Mouse (Mus musculus) R1 (cell line): ENCODE data around the gene Exoc3l2.

ENCODE experiments used
- DNase-seq: peaks from one replicate; pipeline ENCODE4 v3.0.0-alpha.2; 2018; ENCODE audit warnings: low read depth, low spot score

Gene Exoc3l2

DNA sequence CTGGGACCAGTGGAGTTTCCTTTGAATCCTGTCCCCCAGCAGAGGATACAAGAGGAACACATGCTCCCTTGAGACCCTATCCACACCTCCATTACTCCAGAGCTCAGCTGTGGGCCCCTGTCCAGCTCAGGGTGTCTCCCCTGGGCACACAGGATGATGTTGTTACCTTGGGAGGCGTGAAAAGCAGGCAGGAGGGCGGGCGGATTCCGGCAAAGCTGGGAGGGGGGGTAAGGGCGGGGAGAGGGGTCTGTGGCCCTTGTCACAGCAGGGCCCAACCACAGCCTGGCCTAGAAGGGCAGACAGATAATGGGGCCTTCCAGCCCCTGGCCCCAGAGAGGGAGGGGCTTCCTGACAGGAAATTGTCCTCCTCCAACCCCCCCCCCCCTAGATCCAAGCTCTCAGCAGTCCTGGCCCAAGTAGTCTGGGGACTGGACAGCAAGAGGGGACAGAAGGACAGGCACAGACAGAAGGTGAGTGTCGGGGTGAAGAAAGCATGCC is at the start of gene Exoc3l2:
Gene Exoc3l2 (plus strand): TSS at position 448 of the 498 bp plus-strand sequence.
- DNase-seq = no peak

DNA sequence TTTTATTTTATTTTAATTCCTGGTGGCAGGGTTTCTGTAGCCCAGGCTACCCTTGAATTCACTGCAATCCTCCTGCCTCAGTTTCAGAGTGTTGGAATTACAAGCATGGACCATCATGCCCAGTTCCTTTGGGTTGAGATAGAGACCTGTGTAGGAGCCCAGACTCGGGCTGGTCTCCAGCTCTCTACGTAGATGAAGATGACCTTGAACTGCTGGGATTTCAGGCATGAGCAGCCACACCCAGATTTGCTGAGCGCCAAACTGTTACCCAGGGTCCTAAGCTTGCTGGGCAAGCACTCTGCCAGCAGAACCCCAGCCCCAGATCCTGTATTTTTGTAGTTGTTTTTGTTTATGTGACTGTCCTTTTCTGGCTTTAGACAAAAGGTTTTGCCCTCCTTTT is 49.6 kb upstream of the Exoc3l2 start:
- no peak for DNase-seq

DNA sequence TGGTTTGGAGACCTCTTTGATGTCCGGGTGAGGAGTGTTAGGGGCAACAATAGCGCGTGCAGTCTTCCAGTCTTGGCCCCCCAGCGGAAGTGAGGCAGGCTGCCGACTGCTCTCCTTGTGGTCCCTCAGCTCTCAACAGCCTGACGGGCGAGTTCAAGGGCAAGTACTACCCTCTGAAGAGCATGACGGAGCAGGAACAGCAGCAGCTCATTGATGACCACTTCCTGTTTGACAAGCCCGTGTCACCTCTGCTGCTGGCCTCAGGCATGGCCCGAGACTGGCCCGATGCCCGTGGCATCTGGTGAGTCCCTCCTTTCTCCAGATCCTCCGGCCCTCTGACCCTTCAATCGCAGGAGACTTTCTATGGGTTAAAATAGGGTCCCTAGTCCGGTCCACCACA is 46.5 kb upstream of the Exoc3l2 start:
- no peak for DNase-seq

DNA sequence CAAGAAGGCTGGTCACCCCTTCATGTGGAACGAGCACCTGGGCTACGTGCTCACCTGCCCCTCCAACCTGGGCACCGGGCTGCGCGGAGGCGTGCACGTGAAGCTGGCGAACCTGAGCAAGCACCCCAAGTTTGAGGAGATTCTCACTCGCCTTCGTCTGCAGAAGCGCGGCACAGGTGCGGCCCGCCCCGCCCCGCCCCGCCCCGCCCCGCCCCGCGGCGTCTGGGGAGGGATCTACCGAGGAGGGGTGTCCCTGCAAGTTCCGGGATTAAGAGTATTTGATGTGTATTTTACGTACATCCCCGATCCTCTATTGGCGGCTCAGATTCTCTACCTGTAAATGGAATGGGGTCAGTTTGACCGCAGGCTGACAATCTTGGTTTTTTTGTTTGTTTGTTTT is 43.0 kb upstream of the Exoc3l2 start:
- DNase-seq = no peak

DNA sequence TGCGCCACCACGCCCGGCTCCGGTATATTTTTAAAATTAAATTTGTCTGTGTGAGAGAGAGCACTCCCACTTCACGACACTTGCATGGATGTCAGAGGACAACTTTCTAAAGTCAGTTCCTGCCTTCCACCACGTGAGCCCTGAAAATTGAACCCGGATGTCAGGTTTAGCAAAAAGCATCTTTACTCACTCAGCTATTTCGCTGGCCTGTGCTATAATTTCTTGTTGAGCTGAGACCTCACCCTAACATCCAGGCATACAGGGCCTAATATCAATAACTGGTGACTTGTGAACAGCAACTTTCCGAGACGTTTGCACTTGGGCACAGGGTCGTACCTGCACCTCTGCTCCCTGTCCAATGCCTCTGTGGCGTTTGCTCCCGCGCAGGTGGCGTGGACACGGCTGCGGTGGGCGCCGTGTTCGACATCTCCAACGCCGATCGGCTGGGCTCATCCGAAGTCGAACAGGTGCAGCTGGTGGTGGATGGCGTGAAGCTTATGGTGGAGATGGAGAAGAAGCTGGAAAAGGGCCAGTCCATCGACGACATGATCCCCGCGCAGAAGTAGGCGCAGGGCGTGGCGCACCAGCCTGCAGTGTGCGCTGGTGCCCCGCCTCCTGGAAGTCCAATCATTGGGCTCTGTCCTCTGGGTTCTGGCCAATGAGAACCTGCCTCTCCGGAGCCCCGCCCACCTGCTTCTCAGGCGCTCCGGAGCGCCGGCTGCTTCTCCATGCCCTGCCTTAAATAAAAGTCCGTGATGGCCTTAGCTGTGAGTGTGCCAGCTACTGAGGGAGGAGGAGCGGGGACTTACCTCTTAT is 42.1 kb upstream of the Exoc3l2 start:
- DNase-seq = peak; percentile 96

DNA sequence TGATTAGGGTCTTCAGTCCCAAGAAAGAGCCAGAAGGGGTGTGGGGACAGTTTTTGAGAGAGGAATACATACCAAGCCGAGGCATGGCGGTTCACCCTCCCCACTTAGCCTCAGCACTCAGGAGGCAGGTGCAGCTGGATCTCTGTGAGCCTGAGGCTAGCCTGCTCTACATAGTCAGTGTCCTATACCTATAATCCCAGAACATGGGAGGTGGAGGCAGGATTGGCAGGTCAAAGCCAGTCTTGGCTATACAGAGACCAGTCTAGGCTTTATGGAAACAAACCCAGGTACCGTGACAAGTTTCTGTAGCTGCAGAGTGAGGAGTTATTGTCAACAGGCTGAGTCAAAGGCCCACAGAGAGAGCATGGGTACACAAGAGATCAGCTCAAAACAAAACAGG is 40.0 kb upstream of the Exoc3l2 start:
- no peak for DNase-seq

DNA sequence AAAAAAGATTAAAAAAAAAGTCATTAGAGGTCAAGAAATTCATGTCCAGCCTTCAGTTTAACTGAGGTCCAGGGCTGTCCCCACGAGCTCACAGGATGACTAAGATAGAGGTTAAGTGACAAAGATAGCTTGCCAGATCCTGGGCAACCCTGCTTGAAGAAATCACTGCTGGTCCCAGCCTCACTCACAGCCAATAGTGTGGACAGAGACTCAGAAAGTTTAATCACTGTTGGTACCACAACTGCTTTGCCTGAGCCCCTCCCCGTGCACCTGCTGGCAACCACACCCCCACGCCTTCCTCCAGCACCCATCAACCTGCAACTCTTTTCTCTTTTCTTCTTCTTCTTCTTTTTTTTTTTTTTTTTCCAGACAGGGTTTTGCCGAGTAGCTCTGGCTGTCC is 39.1 kb upstream of the Exoc3l2 start:
- DNase-seq = no peak

DNA sequence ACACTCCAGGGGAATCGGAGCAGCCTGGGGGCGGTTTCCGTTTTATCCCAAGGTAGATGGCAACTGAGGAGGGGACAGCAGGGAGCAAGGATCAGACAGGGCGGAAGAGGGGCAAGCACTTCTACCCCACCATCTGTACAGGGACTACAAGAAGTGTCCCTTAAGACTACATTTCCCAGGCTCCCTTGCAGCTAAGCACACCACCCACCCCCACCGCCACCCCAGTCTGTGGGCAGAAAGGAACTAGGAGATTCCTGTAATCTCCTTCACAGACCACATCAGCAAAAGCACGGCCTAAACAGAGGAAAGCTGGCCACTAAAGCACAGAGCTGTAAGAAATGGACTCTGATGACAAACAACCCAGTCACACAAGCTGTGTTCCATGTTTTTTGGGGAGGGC is 36.8 kb upstream of the Exoc3l2 start:
- DNase-seq = peak; percentile 60

DNA sequence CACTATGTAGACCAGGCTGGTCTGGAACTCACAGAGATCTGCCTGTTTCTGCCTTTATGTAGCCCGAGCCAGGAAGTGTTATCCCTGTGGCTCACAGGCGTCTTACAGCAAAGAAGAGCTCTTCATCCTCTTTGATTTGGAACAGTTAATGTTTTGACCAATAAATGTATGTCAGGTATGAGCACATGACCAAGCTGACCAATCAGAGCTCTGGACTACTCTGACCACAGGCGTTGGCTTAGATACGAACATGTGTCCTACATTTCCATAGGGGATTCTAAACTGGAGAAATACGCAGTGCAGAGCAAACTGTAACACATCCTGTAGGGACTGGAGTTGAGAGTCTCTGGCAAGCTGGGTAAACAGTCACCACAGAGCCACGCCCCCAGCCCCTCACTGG is 36.2 kb upstream of the Exoc3l2 start:
- peak; percentile 73 for DNase-seq

DNA sequence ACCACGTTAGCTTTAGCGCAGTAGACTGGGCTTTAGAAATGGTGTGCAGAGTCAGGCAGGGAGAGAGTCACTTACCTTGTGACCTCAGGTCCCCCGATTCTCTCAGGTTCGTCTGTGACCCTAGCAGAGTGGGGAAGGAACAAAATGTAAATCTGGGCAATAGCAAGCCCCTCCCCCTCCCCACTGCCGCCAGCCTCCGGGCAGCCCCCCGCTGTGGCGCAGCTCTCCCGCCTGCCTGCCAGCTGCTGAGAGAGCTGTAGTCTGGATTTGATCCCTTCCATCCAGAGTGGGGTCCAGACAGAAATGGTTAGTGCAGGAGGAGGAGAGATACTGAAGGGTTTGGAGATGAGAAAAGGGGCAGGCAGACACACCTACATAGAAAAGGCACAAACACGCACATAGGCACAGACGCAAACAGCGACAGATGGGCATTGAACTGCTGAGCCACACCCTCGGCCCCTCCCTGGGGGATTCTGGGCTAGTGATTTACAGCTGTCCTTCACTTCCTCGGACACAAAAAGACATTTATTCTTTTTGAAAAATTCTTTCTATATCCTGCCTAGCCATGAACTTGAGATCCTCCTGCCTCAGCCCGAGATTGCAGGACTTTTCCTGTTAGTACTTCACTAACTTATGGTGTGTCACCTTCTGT is 35.0 kb upstream of the Exoc3l2 start:
- DNase-seq = no peak

DNA sequence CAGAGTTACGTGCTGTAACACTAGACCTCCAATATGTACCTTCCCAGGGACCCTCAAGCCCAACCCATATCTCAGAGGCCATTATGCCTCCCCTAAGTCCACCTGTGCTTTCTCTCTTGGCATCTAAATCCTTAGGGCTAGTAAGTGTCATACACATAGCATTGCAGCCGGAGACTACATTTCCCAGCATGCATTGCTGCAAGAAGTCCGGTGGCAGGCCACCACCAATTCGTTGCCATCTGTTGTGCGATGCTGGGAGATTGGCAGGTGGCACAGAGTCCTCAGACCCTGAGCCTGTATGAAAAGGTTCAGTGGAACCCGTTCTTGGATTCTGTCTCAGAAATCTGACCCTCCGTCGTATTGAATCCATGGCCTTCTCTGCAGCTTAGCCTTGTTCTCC is 33.4 kb upstream of the Exoc3l2 start:
- no peak for DNase-seq

DNA sequence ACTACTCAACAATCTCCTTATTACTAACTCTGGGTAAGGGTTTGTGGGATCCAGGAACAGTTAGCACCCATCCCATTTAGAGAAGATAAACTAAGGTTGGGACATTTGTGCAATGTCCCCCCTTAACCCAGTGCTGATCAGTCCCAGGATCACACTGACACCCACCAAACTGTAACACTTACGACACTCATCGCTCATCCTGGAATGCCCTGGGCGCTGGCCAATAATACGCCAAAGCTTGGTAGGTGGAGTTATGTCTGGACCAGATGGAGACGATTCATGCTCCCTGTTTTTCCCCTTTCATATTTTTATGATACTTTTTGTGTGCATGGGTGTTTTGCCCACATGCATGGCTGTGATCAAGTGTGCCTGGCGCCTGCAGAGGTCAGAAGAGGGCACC is 32.7 kb upstream of the Exoc3l2 start:
- DNase-seq = no peak

DNA sequence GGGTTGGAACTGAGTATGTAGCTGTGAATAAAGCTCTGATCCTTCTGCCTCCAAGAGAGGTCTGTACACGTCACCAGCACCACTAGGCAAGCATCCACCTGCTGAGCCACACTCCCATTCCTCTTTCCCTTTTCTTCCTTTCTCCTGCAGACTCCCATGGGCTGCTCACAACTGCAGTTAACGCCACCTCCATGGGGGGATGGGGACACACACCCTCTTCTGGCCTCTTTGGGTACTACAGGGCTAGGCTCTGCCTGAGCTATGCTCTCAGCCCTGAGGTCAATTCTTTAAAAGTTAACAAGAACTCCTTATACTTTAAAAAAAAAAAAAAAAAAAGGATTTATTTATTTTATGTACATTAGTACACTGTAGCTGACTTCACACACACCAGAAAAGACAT is 30.7 kb upstream of the Exoc3l2 start:
- peak; percentile 70 for DNase-seq

DNA sequence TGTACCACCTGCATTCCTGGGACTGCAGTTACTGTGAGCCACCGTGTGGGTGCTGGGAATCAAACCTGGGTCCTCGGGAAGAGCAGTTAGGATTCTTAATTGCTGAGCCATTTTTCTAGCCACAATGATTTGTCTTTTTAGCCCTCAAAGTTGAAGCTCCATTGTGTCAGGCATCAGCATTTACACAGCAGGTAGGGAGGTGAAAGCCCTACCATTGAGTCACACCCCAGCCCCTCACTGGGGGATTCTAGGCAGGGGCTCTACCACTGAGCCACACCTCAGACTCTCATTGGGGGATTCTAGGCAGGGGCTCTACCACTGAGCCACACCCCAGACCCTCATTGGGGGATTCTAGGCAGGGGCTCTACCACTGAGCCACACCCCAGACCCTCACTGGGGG is 26.9 kb upstream of the Exoc3l2 start:
- peak; percentile 84 for DNase-seq

DNA sequence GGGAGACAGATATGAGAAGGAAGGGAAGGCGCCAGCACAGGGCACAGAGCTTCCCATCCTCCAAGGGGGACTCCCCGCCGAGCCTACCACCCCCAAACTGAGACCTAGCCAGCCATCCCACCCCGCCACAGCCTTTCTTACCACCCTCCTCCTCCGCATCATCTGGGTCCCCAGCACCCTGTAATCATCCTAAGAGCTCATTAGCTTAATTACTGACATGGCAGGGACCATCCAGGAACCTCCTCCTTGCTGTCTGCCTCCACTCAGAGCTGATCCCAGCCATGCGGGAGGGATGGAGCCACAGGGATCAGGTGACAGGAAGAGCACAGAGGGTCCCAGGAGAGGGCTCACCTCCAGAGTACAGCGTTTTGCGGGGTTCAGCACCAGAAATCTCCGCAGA is 26.1 kb upstream of the Exoc3l2 start:
- DNase-seq = no peak

DNA sequence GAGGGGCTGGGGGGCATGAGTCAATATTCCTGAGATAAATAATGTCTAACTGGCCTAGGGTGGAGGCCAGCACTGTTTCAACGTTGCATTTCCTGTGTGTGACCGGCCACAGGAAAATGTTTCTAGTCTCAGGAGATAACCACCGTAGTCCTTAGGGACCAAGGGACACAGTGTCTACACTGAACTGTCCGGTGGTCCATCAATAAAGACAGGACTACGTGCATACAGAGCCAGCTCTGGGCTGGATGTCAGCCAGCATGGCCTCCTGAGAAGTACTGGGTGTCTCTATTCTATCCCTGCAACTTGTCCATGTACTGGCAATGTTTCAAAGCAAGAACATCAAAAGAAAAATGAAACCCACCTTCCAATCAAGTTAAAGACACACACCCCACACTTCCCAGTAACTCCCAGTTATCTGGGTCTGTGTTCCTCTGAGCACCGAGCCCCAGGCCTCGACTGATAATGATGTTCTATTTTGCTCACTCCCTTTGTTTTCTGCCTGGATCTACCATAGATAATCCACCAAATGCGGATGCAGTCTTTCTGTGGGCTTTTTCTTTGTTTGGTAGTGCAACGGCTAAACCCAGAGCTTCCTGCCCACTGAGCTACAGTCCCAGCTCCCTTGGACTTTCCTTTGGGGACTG is 21.6 kb upstream of the Exoc3l2 start:
- DNase-seq = no peak

DNA sequence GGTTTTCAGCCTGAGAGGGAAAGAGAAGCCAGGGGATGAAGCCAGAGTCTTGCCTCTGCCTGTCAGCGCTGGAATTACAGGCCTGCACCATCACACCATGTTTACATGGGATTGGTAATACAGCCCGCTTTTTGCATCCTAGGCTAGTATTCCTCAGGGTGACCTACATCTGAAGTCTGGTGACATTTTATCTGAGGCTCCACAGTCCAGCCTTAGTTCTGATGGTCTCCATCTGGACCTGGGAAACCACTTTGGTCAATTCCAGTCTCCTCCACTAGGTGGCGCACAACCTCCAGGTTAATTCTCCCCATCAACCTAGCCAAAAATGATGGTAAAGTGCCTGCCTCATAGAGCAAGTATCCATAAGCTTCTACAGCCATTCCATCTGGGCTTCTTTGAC is 19.8 kb upstream of the Exoc3l2 start:
- peak; percentile 72 for DNase-seq

DNA sequence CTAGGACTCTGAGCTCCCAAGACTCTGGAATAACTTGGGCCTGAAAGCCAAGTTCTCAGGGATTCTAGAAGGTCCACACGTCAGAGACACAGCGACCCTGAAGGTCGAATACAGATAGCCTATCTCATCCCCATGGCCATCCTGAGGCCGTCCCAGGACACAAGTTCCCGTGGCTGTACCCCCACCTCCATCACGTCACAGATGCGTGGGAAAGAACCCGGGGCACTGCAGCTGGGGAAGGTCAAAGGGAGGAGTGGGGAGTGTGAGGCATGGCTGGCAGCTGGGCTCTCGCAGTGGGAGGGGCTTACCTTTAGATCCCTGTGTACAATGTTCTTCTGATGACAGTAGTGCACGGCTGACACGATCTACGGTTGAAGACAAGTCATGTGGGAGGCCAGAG is 18.3 kb upstream of the Exoc3l2 start:
- no peak for DNase-seq

DNA sequence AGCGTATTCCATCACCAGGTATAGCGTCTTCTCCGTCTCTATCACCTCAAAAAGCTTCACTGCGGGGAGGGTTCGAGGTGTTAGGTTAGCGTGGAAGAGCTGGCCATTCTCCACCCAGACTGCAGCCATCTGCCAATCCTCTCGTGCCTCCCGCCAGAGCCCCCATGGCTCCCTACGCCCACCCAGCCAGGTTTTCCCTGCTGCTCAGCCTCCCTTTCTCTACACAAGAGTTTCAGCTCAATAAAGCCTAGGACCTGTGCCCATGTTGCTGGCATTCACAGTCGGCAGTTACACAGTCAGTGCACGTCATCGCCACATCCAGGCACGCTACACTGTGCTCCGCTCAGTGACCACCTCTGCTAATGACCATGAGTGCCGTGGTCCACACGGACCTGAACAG is 15.4 kb upstream of the Exoc3l2 start:
- no peak for DNase-seq

DNA sequence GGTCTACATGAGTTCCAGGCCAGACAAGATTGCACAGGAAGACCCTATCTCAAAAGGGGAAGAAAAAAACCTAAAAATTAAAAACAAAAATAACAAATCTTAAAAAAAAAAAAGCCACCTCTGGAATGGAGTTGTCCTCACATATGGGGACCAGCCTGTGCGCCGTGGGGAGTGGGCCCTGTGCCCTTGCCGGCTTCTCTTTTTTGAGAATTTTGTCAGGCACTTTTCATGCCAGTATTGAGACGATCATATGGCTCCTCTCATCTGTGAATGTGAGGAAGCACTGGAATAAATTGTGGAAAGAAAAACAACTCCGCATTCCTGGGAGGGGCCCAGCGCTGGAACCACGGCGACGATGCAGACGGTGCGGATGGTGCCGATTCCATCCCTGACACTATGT is 14.0 kb upstream of the Exoc3l2 start:
- DNase-seq = no peak

DNA sequence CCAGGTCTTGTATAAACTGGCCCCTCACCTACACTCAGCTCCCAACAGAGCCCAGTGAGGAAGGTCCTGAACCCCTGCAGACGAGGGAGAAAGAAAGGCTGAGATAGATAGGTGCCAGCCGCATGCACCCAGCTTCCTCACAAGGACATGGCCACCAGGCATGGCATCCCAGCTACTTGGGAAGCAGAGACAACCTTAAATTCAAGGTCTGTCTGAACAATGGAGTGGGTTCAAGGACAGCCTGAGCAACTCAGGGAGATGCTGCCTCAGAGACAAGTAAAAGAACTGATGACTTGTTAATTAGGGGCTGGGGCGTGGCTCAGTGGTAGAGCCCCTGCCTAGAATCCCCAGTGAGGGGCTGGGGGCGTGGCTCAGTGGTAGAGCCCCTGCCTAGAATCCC is 7.9 kb upstream of the Exoc3l2 start:
- peak; percentile 57 for DNase-seq

DNA sequence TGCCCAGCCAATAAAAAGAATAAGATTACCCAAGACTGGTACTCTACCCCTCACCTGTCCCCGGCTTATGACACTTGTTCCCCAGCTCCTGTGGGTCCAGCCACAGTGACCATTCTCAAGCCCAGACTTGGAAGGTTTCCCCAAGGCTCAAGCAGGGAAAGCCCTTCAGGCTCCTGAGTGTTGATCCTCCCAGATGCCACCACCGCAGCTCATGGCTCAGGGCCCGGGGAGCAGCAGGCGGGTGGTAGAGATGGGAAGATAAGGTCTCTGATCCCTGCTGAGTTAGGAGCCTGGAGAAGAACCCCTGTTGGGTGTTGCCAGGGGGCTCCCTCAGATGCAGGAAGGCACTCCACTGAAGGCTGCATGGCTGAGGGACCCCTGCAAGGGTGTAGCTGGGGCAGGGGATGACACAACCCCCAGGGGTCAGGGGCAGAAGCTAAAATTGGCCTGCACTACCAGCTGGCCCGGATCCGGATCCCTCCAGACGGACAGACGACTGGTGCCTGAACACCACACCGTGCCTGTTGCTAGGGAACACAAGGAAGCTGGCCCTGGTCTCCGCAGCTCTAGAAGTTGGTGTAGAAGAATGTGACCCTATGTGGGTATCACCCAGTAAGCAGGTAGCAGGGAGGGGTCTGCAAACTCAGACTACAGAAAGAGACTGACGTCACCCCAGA is 7.2 kb upstream of the Exoc3l2 start:
- DNase-seq = peak; percentile 35
